Mouse (Mus musculus) adrenal gland, adult (tissue): ENCODE results near the gene Cst8.
A peak's percentile ranks its signal among the peaks of the same experiment; 100 is the strongest.
"Not testable (repeated sequence)": the region's sequence is repeated elsewhere in the genome, so short reads cannot be mapped to it uniquely, and the experiment has no call there.

Experiments
- DNase-seq, 2 experiments: peaks; one replicate each; pipeline ENCODE4 v3.0.0; 2022 to 2023; ENCODE audit warnings: low spot score in 1 of 2; ENCODE audit not compliant: inconsistent age in 2 of 2

Gene Cst8

DNA sequence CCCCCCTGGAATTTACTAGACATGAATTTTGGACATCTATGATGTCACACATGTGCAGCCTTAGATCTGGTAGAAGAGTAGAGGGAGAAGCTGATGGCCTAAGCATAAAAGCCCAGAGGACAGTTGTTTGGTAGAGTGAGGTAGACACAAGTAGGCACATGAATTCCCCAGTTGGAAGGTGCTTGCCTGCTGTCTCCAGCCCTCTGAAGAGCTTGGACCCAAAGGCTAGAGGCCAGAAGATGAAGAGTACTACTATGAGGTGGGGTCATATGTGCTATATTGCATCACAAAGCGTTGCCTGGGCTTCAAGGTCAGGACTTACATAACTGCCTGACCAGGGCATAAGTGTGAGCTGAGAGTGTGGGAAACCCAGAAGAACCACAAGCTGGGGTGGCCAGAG lies at the start of gene Cst8:
Gene Cst8, plus strand, starts transcription at position 301 of the 400 bp plus-strand sequence.
- no peak for DNase-seq

GRCm38 (mm10) chr2:148750058-148750457 lies 48.5 kb upstream of the Cst8 start, which contains the start of gene Cstl1:
TSS of gene Cstl1 (plus strand) at chr2:148750358.
- no peak for DNase-seq

DNA sequence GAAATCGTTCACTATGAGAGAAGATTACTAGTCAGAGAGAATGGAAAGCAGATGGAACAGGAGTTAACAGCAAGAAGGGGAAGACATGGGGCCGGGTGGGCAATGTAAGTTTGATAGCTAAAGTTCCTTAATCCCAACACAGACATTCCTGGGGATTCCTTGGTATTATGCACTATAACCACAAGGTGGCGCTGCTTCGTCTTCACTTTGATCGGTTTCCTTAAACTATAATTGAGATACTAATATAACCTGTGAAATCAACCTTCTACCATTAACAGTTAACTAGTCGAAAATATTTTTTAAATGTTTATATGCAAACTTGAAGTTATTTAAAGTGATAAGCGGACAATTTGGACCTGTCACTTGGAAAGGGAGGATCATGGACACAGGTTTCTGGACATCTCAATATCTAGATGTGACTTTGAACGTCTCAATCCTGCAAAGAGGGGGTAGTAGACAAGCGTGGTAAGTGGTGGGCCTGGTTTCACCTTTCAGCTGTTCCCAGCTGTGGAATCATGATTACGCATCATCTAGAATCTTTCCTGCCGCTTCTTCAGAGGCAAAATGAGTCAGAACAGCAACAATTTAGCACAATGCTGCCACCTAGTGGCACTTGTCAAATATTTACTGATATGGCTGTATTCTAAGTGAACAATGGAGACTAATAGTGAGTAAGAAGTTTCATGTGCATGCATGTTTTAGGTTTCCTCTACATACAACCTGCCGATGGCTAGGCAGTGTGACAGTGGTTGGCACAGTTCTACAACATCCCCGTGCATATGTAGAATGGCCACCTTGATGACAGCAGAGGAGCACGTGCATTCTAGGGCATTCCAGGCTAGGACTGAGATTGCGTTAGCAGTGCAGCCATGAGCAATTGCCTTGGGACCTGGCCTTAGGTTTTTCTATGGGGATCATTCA lies 46.4 kb upstream of the Cst8 start:
- DNase-seq, result peak; percentile 71 to 94

- no peak for DNase-seq
Observed at GRCm38 (mm10) chr2:148754310-148754846, 44.2 kb upstream of the Cst8 start.

- no peak for DNase-seq
Observed at GRCm38 (mm10) chr2:148763648-148764388, 34.8 kb upstream of the Cst8 start.

- DNase-seq, result not testable (repeated sequence)
Observed at GRCm38 (mm10) chr2:148771397-148771796, 27.2 kb upstream of the Cst8 start, which contains the start of gene Cst11. TSS of gene Cst11 (minus strand) at chr2:148771497.

GRCm38 (mm10) chr2:148781709-148782108 lies 16.9 kb upstream of the Cst8 start, which contains the start of gene 8030411F24Rik:
TSS of gene 8030411F24Rik (plus strand) at chr2:148782009.
- DNase-seq, result no peak

DNA sequence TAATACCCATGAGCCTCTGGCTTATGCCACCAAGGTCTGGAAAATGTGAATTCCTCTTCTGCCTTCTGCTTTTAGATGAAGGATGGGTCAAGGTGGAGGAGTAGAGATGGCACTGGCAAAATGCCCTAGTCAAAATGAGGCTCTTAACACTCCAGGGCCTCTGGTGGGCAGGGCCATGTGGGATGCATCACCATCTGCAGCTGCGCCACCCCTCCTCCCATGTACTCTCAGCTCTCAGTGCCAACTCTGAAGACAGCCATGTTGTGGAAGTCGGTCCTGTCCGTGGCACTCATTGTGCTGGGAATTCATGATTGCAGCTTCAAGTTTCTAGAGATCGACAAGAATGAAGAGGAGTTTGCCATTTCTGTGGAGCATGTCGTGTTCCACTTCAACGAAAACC lies 9.4 kb upstream of the Cst8 start, which contains the start of gene Cst12:
Gene Cst12, plus strand, starts transcription at position 220 of the 400 bp plus-strand sequence.
- DNase-seq, result no peak

GRCm38 (mm10) chr2:148801491-148801921 lies 2.9 kb downstream of the Cst8 start:
- peak in 1 of 2 experiments; percentile 20 for DNase-seq

GRCm38 (mm10) chr2:148806696-148807095 lies 8.1 kb downstream of the Cst8 start:
- DNase-seq, result peak; percentile 32 to 62

GRCm38 (mm10) chr2:148819909-148820308 lies 21.3 kb downstream of the Cst8 start, which contains the start of gene Cst13:
TSS of gene Cst13 (plus strand) at chr2:148820081.
- no peak for DNase-seq

DNA sequence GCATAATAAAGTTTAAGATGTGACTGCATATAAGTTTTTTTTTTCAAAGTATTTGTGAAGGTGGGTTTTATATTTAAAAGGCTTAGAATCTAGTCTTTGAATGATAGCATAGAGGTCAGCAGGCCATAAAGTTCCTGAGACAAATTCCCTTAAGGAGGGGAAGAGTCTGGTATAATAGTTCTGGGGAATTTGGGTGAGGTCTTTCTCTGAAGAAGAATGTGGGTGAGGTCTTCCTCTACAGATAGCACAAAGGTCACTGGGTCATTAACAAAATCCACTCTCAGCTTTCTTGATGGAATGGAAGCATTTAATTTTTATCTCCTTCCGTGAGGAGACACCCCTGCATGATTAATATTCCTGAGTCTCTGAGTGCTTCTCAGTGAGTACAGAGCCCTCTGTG lies 27.4 kb downstream of the Cst8 start:
- no peak for DNase-seq

- DNase-seq, result no peak
Observed at GRCm38 (mm10) chr2:148834912-148835311, 36.3 kb downstream of the Cst8 start, which contains the start of gene Cst9. TSS of gene Cst9 (plus strand) at chr2:148835147.

DNA sequence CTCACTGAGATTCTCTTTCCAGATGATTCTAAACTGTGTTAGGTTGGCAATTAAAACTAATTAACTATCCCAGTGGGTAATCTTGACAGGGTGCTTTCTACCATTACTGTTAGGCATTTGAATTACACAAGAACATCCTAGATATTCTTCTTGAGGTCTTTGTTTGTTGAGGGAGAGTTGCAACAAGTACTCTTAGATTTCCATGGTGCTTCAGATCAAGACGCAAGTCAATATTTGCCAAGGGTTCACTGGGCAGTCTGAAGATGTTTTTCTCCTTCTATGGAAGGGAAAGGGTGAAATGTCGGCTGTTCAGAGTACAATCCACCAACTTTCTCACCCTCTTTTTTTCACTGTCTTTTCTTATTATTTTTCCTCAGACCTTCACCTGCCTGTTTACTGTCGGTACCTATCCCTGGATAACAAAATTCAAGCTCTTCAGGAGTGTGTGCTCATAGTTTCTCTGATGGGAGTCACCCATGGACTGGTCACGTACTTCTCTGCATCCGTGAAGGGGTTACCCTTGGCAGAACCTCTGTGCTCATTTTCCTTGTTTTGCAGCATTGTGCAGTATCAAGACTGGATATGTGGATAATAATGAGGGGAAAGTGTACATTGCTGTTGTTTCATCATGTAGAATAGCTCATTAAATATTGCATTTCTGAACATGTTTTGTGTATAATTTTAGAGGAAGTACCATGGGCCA lies 39.6 kb downstream of the Cst8 start:
- DNase-seq, result no peak

DNA sequence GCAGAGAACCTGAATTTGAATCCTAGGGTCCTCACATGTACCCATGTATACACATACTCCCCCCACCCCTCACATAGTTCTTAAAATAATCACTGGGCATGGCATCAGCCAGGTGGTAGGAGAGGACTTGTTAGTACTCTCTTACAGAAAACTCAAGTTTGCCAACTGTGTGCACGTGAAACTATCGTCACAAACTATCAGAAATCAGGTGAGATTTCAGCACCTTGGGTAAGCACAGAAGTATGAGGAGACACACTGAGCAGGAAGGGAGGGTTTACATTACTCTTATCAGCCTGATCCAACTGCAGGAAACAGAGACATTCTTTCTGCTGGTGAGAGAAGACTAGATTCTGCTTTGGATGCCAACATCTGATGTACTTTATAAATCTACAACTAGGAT lies 40.6 kb downstream of the Cst8 start:
- no peak for DNase-seq

DNA sequence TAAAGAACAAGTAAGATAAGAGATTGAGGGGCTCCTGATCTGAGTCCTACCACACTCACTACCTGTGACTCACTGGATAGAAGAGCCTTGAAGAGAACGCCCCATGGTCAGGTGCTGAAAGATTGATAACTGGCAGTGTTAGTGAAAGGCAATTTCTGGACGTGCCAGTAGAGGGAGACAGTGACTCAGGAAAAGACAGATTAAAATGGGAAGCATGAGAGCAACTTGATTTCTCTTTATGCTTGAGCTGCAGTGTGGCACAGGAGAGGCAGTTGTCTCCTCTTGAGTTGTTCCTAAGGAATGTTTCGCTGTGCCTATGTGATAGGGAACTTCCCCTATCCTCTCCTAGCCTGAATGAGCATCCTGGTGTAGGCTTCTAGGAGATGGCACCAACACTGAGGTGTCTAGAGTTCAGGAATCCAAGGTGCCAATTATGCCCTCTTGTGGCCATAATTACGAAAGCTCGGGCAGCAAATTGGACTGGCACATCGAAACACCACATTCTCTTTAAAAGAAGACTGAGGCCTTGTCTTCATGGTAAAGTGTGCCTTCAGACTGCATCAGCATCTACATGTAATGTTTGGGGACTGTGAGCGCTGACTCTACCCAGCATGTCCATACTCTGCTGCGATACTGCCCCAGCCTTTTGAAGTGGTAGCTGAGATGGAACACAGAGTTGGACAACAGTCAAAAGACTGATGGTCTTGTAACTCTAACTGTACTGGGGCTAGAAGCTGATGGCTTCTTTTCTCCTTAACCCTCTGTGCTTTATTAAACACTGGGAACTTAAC lies 52.7 kb downstream of the Cst8 start:
- DNase-seq, result peak; percentile 82 to 97
